Mouse (Mus musculus) retina, embryonic 14.5 days (tissue): ENCODE data around the gene Sar1a.
A peak's percentile ranks its signal among the peaks of the same experiment; 100 is the strongest.

Experiments used
- DNase-seq: peaks from one replicate; pipeline ENCODE4 v3.0.0-alpha.2; 2015; ENCODE audit warnings: low spot score

Sar1a gene

DNA sequence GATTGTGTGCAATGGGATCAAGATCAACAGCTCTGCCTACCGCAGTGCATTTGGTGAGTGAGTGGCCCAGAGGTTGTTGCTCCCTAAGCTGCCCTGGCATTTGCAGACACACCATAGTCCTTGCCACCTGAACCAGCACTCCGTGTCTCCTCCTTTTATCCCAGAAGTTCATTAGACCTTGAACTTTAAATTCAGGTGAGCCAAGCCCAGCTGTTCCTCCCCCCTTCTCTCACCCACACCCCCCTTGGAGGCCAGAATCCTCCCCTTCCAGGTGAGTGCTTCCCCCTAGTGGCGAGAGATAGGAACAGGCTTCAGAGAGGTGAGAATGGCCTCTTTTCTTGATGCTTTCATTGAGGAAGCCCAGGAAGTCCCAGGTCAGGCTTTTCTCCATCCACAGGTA lies 54.3 kb downstream of the Sar1a start:
- DNase-seq = peak; percentile 62

- DNase-seq = no peak
Observed at GRCm38 (mm10) chr10:61736671-61737078, 56.6 kb downstream of the Sar1a start.

- no peak for DNase-seq
Observed at GRCm38 (mm10) chr10:61737537-61737936, 57.4 kb downstream of the Sar1a start.

DNA sequence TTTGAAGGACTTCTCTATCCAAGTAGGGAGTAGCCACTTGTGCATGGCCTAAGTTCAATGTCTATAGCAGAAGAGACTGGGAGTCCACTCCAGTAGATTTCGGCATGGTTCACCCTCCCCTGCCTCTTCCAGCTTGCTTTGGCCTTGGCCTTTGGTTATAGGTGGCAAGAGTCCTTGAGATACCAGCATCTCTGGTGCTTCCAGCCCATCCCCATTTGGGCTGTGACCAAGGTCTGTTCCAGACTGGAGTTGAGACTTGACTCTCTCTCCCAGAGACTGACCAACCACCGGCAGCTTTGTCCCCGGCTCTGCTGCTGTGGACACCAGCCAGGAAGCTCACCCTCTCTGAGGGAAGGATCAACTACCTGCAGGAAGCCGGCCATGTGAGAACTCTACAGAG lies 58.0 kb downstream of the Sar1a start:
- DNase-seq = no peak

GRCm38 (mm10) chr10:61741306-61741705 lies 61.2 kb downstream of the Sar1a start:
- no peak for DNase-seq

DNA sequence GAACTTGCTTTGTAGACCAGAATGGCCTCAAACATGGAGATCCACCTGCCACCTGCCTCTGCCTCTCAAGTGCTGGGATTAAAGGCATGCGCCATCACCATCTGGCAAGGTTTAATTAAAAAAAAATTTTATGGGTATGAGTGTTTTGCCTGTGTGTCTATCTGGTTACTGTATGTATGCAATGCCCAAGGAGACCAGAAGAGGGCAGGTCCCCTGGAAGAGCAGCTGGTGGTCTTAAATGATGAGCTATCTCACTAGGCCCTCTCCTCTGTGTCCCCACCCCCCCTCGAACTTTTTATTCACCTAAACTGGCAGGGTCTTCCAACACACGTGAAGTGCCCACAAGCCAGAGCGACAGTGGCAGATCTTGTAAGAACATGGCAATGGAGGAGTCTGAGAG lies 61.8 kb downstream of the Sar1a start:
- DNase-seq = peak; percentile 30

DNA sequence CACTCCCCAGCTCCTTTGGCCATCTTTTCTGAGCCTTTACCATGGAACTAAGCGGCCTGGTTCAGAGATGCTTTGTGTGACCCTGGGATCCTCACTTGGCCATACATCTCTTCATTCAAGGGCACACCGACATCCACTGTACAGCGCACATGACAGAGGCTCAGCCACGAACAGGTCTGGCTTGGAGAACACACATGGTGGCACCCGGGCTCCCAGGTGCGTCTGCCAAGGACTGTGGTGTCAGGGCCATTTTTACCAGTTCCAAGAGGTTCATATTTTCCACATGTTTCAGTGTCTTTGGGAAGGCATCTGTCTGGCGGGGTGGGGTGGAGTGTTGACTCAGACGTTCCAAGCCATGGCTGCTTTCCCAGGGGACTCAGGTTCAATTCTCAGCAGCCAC lies 62.2 kb downstream of the Sar1a start:
- no peak for DNase-seq
